Mouse (Mus musculus) embryonic facial prominence, embryonic 11.5 days (tissue): ENCODE measurements around the gene Gm9837. TPM values are rescaled to one million over a fixed set of nuclear protein-coding genes. Genes with fewer than 3 reads are reported as not detected.
"Not testable (repeated sequence)": the region's sequence is repeated elsewhere in the genome, so short reads cannot be mapped to it uniquely, and the experiment has no call there.

Experiments
- ATAC-seq: fragments of 200-750 bp; cut with Nextera tagmentation; replicated peaks from 2 replicates; pipeline ENCODE4 v1.8.0; 2017; ENCODE audit warnings: low read depth; ENCODE audit not compliant: insufficient number of reproducible peaks, low FRiP score, low TSS enrichment
- DNase-seq: peaks from one replicate; pipeline ENCODE4 v3.0.0-alpha.2; 2015; ENCODE audit warnings: low spot score
- H3K27ac ChIP-seq: fragments of 300-500 bp; sonication (generic); replicated peaks from 2 replicates; pipeline ENCODE4 v1.5.1; 2014; ENCODE audit warnings: mild to moderate bottlenecking, low read depth, low read length, control low read depth
- H3K27me3 ChIP-seq: fragments of 300-500 bp; sonication (generic); 2 replicates; pipeline ENCODE4 v1.6.1; 2014; ENCODE audit warnings: mild to moderate bottlenecking, low read length, moderate library complexity, mixed read lengths; ENCODE audit not compliant: control insufficient read depth, insufficient read depth
- H3K36me3 ChIP-seq: fragments of 300-500 bp; sonication (generic); replicated peaks from 2 replicates; pipeline ENCODE4 v1.6.1; 2014; ENCODE audit warnings: low read depth, mild to moderate bottlenecking, low read length, moderate library complexity, mixed read lengths; ENCODE audit not compliant: control insufficient read depth, insufficient read depth
- H3K4me1 ChIP-seq: fragments of 300-500 bp; sonication (generic); 2 replicates; pipeline ENCODE4 v1.6.1; 2014; ENCODE audit warnings: low read length, mixed read lengths; ENCODE audit not compliant: control insufficient read depth, insufficient read depth
- H3K4me2 ChIP-seq: fragments of 300-500 bp; sonication (generic); 2 replicates; pipeline ENCODE4 v1.6.1; 2014; ENCODE audit warnings: low read depth, mild to moderate bottlenecking, control low read depth, low read length, moderate library complexity
- H3K4me3 ChIP-seq: fragments of 300-500 bp; sonication (generic); 2 replicates; pipeline ENCODE4 v1.5.1; 2014; ENCODE audit warnings: low read depth, low read length, control low read depth
- H3K9ac ChIP-seq: fragments of 300-500 bp; sonication (generic); replicated peaks from 2 replicates; pipeline ENCODE4 v1.6.1; 2014; ENCODE audit warnings: mild to moderate bottlenecking, control low read depth, low read length
- H3K9me3 ChIP-seq: fragments of 300-500 bp; sonication (generic); replicated peaks from 2 replicates; pipeline ENCODE4 v1.6.1; 2016; ENCODE audit warnings: mild to moderate bottlenecking, low read length, inconsistent platforms, mixed read lengths; ENCODE audit not compliant: control insufficient read depth
- WGBS: fragments of 180-500 bp; shearing (Covaris S2); extraction: QIAGEN DNeasy Blood & Tissue Kit; methylation state at CpG from one replicate; pipeline ENCODE4 v1.1.7; 2014; 5-methylcytosine and 5-hydroxymethylcytosine counted together
- polyA plus RNA-seq: library from polyadenylated mRNA; unstranded; fragments of >200 nt; fragmentation: Nextera tagmentation; extraction: Ambion mirVana; gene quantifications from 2 replicates; pipeline ENCODE4 v1.2.1, GENCODE M21; 2014

The Gm9837 gene
- polyA plus RNA-seq, 1 experiment from 2014 or later, result not detected

DNA sequence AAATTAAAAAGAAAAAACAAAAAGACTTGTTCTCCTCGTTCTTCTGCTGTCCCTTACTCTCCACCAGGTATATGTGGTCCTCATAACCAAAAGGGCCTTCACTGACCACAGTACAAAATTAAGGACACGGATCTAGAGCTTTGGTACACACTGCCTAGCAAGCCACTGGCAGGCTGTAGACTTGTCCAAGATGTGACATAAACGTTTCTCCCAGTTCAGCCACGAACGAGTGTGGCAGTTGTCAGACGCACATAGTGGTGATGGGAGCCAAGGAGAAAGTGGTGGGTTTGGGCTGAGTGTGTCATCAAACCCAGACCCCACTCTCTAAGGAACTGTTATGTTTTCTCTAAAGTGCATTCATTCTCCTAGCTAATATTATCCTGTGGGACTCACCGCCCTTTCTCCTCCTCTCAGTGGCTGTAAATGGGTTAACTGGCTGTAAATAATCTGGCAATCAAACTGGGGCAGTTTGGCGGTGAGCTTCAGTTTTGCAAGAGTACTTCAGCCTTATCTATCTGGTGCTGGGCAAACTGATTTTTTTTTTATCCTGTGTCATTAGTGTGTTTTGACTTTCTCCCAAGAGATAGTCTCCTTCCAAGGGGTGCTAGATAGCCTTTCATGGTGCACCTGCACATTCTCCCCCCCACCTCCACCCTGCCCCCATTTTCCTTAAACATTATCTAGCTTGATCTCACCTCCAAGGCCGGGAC is 38.8 kb downstream of the Gm9837 start:
- 24% methylated on average over 9 of the region's 9 CpGs for WGBS
- peak overlapping the region; percentile 90 for H3K4me3 ChIP-seq
- H3K4me2 ChIP-seq, result peak overlapping the region; percentile 43
- H3K9ac ChIP-seq, result no peak overlapping the region
- H3K4me1 ChIP-seq, result no peaks in the 10 kb centered on the region
- DNase-seq (no peak), ATAC-seq (peak; percentile 75)
- no peak overlapping the region for H3K27ac ChIP-seq
- no peaks in the 10 kb centered on the region for H3K36me3 ChIP-seq
- no peaks in the 10 kb centered on the region for H3K9me3 ChIP-seq
- no peaks in the 10 kb centered on the region for H3K27me3 ChIP-seq

DNA sequence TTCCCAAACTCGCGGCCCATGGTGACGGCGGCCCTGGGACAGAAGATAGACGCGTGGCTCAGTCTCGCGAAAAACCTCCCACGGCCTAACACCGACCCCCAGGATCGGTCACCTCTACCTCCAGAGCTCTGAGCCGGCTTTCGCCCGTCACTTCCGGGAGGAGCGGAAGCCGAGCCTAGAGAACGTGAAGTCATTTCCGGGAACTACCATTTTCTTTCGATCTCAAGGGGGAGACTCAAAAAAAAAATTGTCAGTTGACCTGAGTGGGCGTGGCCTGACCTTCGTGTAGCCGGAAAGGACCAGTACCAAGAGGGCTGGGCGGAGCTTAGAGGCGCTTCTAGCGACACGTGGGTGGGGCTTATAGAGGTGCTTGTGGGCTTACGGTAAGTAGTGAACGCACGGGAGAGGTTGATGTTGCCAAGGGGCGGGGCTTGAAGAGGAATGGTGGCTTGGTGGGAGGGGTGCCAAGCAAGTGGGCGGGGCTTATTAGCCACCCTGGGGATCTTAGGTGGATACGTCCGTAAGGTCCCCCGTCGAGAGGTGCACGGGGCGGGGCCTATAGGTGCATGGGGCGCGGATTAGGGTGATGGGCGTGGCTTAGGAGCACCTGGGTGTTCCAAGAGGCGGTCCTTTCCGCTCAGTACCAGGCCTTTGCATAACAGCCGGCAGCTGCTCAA is 39.5 kb downstream of the Gm9837 start, which contains the start of the genes Uqcrq and Gdf9:
Gene Uqcrq (minus strand): TSS at position 162 of the 677 bp plus-strand sequence.
Gene Gdf9 (plus strand): TSS at position 354 of the 677 bp plus-strand sequence.
- peak; percentile 89 for ATAC-seq
- no peaks in the 10 kb centered on the region for H3K4me1 ChIP-seq
- peak; percentile 100 for DNase-seq
- no peaks in the 10 kb centered on the region for H3K36me3 ChIP-seq
- peak within 1 kb of the TSS; percentile 83 for H3K9ac ChIP-seq
- H3K9me3 ChIP-seq, result no peaks in the 10 kb centered on the region
- WGBS, result under 1% methylated on average over 44 of the region's 44 CpGs
- H3K4me2 ChIP-seq, result peak within 1 kb of the TSS; percentile 72
- peak within 1 kb of the TSS; percentile 90 for H3K4me3 ChIP-seq
- H3K27me3 ChIP-seq, result no peaks in the 10 kb centered on the region
- peak within 1 kb of the TSS; percentile 41; the same call in 1 of the 2 replicates for H3K27ac ChIP-seq

DNA sequence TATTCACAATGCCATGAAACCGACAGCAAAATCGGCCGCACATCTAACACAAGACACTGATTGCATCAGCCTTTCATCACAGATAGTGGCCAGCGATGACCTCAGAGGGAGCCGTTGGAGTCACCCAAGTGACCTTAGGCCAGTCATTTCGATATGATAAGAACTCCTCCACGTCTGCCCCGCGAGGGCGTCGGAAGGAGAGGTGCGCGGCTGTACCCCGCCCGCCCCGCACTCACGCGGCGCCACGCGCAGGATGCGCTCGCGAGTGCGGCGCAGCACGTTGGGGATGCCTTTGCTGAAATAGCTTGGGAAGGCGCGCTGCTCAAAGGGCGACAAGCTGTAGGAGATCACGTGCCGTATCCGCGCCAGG is 40.0 kb downstream of the Gm9837 start:
- H3K9ac ChIP-seq, result peak overlapping the region; percentile 83
- peak overlapping the region; percentile 41; the same call in 1 of the 2 replicates for H3K27ac ChIP-seq
- H3K4me1 ChIP-seq, result no peaks in the 10 kb centered on the region
- H3K36me3 ChIP-seq, result no peaks in the 10 kb centered on the region
- H3K4me2 ChIP-seq, result peak overlapping the region; percentile 72
- H3K9me3 ChIP-seq, result no peaks in the 10 kb centered on the region
- 2% methylated on average over 34 of the region's 34 CpGs for WGBS
- H3K27me3 ChIP-seq, result no peaks in the 10 kb centered on the region
- DNase-seq, result peak; percentile 13
- peak overlapping the region; percentile 90 for H3K4me3 ChIP-seq
- ATAC-seq, result peak; percentile 9; the same call in 1 of the 2 replicates

DNA sequence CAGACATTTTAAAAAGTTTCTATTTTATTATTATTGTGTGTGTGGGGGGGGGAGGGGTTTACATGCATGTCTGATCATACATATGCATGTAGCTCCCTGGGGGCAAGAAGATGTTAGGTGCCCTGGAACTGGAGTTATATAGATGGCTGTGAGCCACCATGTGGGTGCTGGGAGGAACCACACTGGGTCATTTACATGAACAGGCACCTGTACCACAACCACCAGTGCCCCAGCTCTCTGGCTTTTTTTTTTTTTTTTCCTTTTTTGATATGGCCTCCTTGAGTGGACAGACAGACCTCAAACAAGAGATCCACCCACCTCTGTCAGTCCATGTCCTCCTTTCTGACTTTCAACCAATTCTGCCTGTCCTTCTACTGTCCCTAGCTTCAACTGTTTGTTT is 41.1 kb downstream of the Gm9837 start:
- no peak overlapping the region for H3K4me2 ChIP-seq
- H3K4me1 ChIP-seq, result no peaks in the 10 kb centered on the region
- DNase-seq (no peak), ATAC-seq (no peak)
- no peak overlapping the region; the same call in 1 of the 2 replicates for H3K4me3 ChIP-seq
- no peak overlapping the region for H3K27ac ChIP-seq
- H3K9me3 ChIP-seq, result no peaks in the 10 kb centered on the region
- no peak overlapping the region for H3K9ac ChIP-seq
- H3K36me3 ChIP-seq, result no peaks in the 10 kb centered on the region
- H3K27me3 ChIP-seq, result no peaks in the 10 kb centered on the region

DNA sequence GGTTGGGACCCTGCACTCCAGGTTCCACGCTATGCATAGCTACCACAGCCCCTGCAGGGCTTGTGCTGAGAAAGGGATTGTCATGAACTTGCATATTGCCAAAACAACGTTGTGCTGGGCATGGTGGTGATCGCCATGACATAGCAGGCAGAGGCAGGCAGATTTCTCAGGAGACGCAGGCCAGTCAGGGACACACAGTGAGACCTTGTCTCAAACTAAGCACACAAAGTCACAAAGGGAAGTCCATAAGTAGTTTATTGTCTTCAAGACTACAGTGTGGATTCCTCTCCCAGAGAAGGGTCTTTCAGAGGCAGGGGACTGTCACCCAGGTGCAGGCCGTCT is 41.6 kb downstream of the Gm9837 start:
- DNase-seq (no peak), ATAC-seq (no peak)
- H3K4me3 ChIP-seq, result no peak overlapping the region
- no peak overlapping the region for H3K4me2 ChIP-seq
- H3K9me3 ChIP-seq, result no peaks in the 10 kb centered on the region
- H3K9ac ChIP-seq, result no peak overlapping the region
- no peak overlapping the region for H3K27ac ChIP-seq
- no peaks in the 10 kb centered on the region for H3K27me3 ChIP-seq
- H3K36me3 ChIP-seq, result no peaks in the 10 kb centered on the region
- WGBS, result 95% methylated on average over 5 of the region's 5 CpGs
- no peaks in the 10 kb centered on the region for H3K4me1 ChIP-seq

DNA sequence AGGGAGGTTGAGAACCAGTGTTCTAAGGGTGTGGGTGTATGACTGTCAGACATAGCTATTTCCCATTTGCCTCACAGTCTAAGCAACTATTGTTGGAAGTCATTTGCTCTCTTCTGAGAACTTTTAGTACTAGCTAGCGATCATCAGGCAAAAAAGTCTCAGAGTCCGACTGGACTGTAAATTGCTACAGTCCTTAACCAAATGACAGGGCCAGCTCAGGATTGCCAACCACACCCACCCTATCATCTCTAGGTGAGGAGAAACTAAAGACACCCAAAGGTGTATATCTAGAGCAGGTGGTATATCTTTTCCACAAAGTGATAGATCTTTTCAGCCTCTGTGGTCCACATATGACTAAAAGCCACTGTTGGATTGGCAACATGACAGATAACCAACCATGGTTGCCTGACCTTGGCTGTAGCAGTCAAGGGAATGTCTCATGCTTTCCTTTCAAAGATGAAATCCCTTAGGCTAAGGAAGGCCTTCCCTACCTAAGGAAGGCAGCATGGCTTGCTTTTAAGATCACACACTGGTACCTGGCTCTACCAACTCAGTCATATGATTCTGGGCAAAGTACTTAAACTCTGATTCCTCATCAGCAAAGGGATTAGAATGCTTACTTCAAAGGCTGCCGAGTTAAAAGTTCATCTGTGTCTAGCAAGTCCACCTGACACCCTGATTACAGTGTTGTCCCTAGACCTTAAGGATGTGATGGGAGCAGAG is 42.1 kb downstream of the Gm9837 start:
- Histone ChIP-seq H3K4me1 (no peaks in the 10 kb centered on the region), H3K36me3 (no peaks in the 10 kb centered on the region), H3K27me3 (no peaks in the 10 kb centered on the region), H3K4me2 (no peak overlapping the region), H3K9me3 (no peaks in the 10 kb centered on the region), H3K9ac (no peak overlapping the region), H3K4me3 (no peak overlapping the region), H3K27ac (no peak overlapping the region)
- ATAC-seq (no peak), DNase-seq (no peak)
- WGBS, result 93% methylated on average over 3 of the region's 3 CpGs

DNA sequence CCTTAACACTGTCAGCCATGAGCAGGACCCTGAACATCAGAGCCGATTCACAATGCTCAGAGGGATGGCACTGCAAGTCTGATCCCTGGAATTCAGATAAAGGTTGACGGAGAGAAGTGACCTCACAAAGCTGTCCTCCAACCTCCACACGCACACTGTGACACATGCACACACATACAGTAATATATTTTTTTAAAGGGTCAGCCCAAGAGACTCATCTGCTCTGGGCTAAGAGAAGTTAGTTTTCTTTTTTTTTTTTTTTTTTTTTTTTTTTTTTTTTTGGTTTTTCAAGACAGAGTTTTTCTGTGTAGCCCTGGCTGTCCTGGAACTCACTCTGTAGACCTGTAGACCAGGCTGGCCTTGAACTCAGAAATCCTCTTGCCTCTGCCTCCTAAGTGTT is 43.4 kb downstream of the Gm9837 start:
- not testable (repeated sequence) for H3K4me3 ChIP-seq, H3K9me3 ChIP-seq, H3K4me1 ChIP-seq, H3K36me3 ChIP-seq, H3K4me2 ChIP-seq, DNase-seq, ATAC-seq, H3K27ac ChIP-seq, H3K27me3 ChIP-seq, H3K9ac ChIP-seq
- 82% methylated on average over 3 of the region's 3 CpGs for WGBS
